Mouse (Mus musculus) heart, postnatal 0 days (tissue): ENCODE measurements at regions not wholly inside any gene's neighbourhood (a gene's known extent, or its start where the extent isn't known, plus 50 kb on each side); places are given as distances from the start of the nearest gene placed in this dataset.

Experiments used
- ATAC-seq: fragments of 200-750 bp; cut with Nextera tagmentation; 2 replicates; pipeline ENCODE4 v1.8.0; 2017; ENCODE audit warnings: low read depth, moderate number of reproducible peaks, moderate library complexity; ENCODE audit not compliant: insufficient read depth
- DNase-seq: peaks from one replicate; pipeline ENCODE4 v3.0.0-alpha.2; 2016; ENCODE audit warnings: low spot score
- H3K27ac ChIP-seq: fragments of 300-500 bp; sonication (generic); 2 replicates; pipeline ENCODE4 v1.5.1; 2014; ENCODE audit warnings: low read depth, mild to moderate bottlenecking
- H3K27me3 ChIP-seq: fragments of 300-500 bp; sonication (generic); 2 replicates; pipeline ENCODE4 v1.6.1; 2014; ENCODE audit warnings: low read length, mixed read lengths; ENCODE audit not compliant: control insufficient read depth, insufficient read depth
- H3K36me3 ChIP-seq: fragments of 300-500 bp; sonication (generic); replicated peaks from 2 replicates; pipeline ENCODE4 v1.6.1; 2014; ENCODE audit warnings: low read length, mixed read lengths; ENCODE audit not compliant: control insufficient read depth, insufficient read depth
- H3K4me1 ChIP-seq: fragments of 300-500 bp; sonication (generic); 2 replicates; pipeline ENCODE4 v1.6.1; 2014; ENCODE audit warnings: antibody characterized with exemption; ENCODE audit not compliant: control insufficient read depth, insufficient read depth
- H3K4me2 ChIP-seq: fragments of 300-500 bp; sonication (generic); 2 replicates; pipeline ENCODE4 v1.6.1; 2014; ENCODE audit warnings: low read depth, mild to moderate bottlenecking, low read length, moderate library complexity
- H3K4me3 ChIP-seq: fragments of 300-500 bp; sonication (generic); 2 replicates; pipeline ENCODE4 v1.5.1; 2014; ENCODE audit warnings: low read depth, low read length
- H3K9ac ChIP-seq: fragments of 300-500 bp; sonication (generic); replicated peaks from 2 replicates; pipeline ENCODE4 v1.6.1; 2014; ENCODE audit warnings: low read depth, low read length, mixed read lengths
- H3K9me3 ChIP-seq: fragments of 300-500 bp; sonication (generic); replicated peaks from 2 replicates; pipeline ENCODE4 v1.6.1; 2016; ENCODE audit warnings: low read length; ENCODE audit not compliant: control insufficient read depth
- CTCF ChIP-seq: IDR thresholded peaks from 2 replicates; pipeline ENCODE4 v1.5.1; 2016; ENCODE audit warnings: antibody characterized with exemption, control low read depth, low read depth
- EP300 ChIP-seq: IDR thresholded peaks from 2 replicates; pipeline ENCODE4 v1.6.1; 2016; ENCODE audit warnings: antibody characterized with exemption, low read depth
- whole genome bisulfite sequencing: fragments of 180-500 bp; shearing (Covaris S2); extraction: QIAGEN DNeasy Blood & Tissue Kit; methylation state at CpG from one replicate; pipeline ENCODE4 v1.1.7; 2014; 5-methylcytosine and 5-hydroxymethylcytosine counted together

DNA sequence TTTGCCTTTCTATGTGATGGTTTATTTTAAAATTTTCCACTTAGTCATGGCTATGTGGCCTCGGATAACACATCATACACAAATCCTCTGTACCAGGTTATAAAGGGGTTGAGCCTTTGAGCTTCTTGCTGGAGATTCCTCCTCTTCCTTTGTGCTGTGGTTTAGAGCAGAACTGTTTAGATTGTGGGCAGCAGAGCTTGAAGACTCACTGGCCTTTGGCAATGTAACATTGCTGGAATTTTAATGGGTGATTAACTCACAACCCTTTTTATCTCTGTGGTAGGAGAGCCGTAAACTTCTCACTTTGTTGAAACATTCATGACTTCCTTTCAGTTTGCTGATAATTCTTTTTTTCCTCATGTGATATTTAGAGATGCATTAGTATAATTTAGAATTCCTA, 413.0 kb downstream of the Lmo7 start:
- WGBS = 44% methylated on average over 2 of the region's 2 CpGs
- no peaks in the 10 kb centered on the region for H3K9me3 ChIP-seq
- H3K27me3 ChIP-seq = no peaks in the 10 kb centered on the region
- no peak overlapping the region for H3K9ac ChIP-seq
- H3K4me3 ChIP-seq = no peak overlapping the region
- H3K36me3 ChIP-seq = no peaks in the 10 kb centered on the region
- H3K27ac ChIP-seq = no peak overlapping the region
- no peak for TF ChIP-seq CTCF
- no peak for TF ChIP-seq EP300
- no peak for ATAC-seq
- no peak for DNase-seq
- H3K4me1 ChIP-seq = no peaks in the 10 kb centered on the region
- no peak overlapping the region for H3K4me2 ChIP-seq

DNA sequence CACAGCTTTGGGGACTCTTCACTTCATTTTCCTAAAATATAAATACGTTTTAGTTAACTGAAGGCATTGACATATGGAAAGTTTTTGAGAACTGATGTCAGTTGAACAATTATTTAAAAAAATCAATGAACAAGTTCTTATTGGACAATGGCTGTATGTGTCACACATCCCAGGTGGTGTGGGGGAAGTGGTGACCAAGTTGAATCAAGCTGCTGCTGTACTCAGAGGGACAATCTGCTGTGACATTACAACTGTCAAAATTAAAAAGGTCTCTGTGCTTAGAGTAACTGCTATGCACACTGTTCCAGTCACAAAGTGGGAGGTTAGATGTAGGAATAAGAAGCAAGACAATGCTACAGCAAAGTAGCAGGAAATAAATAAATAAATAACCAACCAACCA, 409.2 kb downstream of the Lmo7 start:
- Histone ChIP-seq H3K9ac (no peak overlapping the region), H3K4me1 (no peaks in the 10 kb centered on the region), H3K4me2 (no peak overlapping the region), H3K9me3 (no peaks in the 10 kb centered on the region), H3K27ac (no peak overlapping the region), H3K36me3 (no peaks in the 10 kb centered on the region), H3K27me3 (no peaks in the 10 kb centered on the region), H3K4me3 (no peak overlapping the region)
- 68% methylated on average over 1 of the region's 1 CpGs for WGBS
- TF ChIP-seq EP300 (no peak), CTCF (no peak)
- no peak for DNase-seq
- ATAC-seq = no peak

DNA sequence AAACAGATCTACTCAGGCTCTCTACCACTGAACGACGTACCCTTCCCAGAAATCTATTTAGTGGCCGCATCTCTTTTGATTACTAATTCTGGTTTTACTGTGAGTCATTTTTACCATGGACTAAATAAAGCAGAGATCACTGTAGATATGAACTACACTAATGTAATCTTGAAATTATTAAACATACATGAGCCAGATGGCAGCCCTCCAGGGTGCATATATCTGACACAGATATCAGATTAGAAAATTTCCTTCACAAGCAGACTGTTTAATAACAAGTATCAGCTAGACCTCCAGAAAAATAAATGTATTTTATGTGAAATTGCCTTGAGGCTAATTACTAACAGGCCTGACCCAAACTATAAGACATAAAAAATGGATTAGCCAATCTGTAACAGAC, 388.4 kb downstream of the Lmo7 start:
- no peak overlapping the region for H3K9ac ChIP-seq
- H3K4me3 ChIP-seq = no peak overlapping the region
- TF ChIP-seq CTCF (no peak), EP300 (no peak)
- no peak overlapping the region for H3K4me2 ChIP-seq
- no peak overlapping the region for H3K27ac ChIP-seq
- no peaks in the 10 kb centered on the region for H3K36me3 ChIP-seq
- no peaks in the 10 kb centered on the region for H3K4me1 ChIP-seq
- ATAC-seq = no peak
- no peaks in the 10 kb centered on the region for H3K27me3 ChIP-seq
- no peaks in the 10 kb centered on the region for H3K9me3 ChIP-seq
- no peak for DNase-seq
- 78% methylated on average over 3 of the region's 3 CpGs for WGBS

DNA sequence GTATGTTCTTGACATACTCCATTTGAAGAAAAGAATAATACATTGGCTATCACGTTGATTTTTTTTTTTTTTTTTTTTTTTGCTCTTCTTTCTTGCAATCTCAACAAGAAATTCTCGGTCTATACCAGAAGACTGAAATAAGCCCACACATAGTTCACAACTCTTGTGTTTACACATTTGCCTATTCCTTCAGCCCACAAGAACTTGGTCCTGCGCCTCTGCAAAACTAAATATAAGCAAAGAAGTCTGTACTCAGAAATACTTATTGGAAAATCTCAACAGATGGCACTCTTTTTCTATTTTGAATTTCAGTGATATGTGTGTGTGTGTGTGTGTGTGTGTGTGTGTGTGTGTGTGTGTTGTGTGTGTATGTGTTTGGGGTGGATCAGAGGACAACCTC, 376.4 kb downstream of the Lmo7 start:
- no peak for DNase-seq
- TF ChIP-seq EP300 (no peak), CTCF (no peak)
- H3K9ac ChIP-seq = no peak overlapping the region
- WGBS = 75% methylated on average over 3 of the region's 3 CpGs
- no peak overlapping the region for H3K27ac ChIP-seq
- no peak overlapping the region for H3K4me3 ChIP-seq
- H3K4me2 ChIP-seq = no peak overlapping the region
- H3K27me3 ChIP-seq = no peaks in the 10 kb centered on the region
- no peaks in the 10 kb centered on the region for H3K4me1 ChIP-seq
- ATAC-seq = no peak
- H3K36me3 ChIP-seq = no peaks in the 10 kb centered on the region
- H3K9me3 ChIP-seq = no peaks in the 10 kb centered on the region

GRCm38 (mm10) chr14:102094105-102094504, 364.3 kb downstream of the Lmo7 start:
- TF ChIP-seq CTCF = no peak
- no peak for TF ChIP-seq EP300
- no peak overlapping the region for H3K4me2 ChIP-seq
- no peaks in the 10 kb centered on the region for H3K4me1 ChIP-seq
- no peak overlapping the region for H3K4me3 ChIP-seq
- H3K27me3 ChIP-seq = no peaks in the 10 kb centered on the region
- H3K36me3 ChIP-seq = no peaks in the 10 kb centered on the region
- no peaks in the 10 kb centered on the region for H3K9me3 ChIP-seq
- ATAC-seq = no peak
- DNase-seq = no peak
- no peak overlapping the region for H3K9ac ChIP-seq
- WGBS = 79% methylated on average over 1 of the region's 1 CpGs
- no peak overlapping the region for H3K27ac ChIP-seq

- no peak overlapping the region for H3K4me3 ChIP-seq
- no peak overlapping the region for H3K4me2 ChIP-seq
- no peaks in the 10 kb centered on the region for H3K9me3 ChIP-seq
- no peak overlapping the region for H3K27ac ChIP-seq
- H3K27me3 ChIP-seq = no peaks in the 10 kb centered on the region
- 74% methylated on average over 6 of the region's 6 CpGs for WGBS
- no peaks in the 10 kb centered on the region for H3K4me1 ChIP-seq
- TF ChIP-seq CTCF (no peak), EP300 (no peak)
- no peak for ATAC-seq
- no peak overlapping the region for H3K9ac ChIP-seq
- DNase-seq = no peak
- H3K36me3 ChIP-seq = no peaks in the 10 kb centered on the region
These were observed 362.8 kb downstream of the Lmo7 start for GRCm38 (mm10) chr14:102092557-102092956.
